Mouse (Mus musculus): ENCODE results near the gene Nmrk1.

DNA sequence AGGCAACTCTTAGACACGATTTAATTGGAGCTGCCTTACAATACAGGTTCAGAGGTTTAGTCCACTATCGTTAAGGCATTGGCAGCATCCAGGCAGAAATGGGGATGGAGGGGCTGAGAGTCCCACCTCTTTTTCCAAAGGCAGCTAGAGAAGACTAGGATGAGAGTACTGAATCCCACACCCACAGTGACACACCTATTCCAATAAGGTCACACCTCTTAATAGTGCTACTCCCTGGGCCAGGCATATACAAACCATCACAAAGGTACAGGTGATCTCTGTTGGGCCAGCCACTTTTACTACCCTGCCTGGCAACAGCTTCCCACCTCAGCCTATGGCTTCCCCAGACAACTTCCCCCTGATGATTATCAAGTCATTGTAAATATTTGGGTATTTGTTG, 61.0 kb downstream of the Nmrk1 start:
- no peak for TF ChIP-seq CTCF (IDR thresholded peaks at IDR 0.05; ENCODE audit: borderline replicate concordance, insufficient read depth, low read depth, low read length)
- TF ChIP-seq POLR2A (IDR thresholded peaks at IDR 0.05; ENCODE audit: borderline replicate concordance, insufficient read depth, low read length) = no peak
